Mouse (Mus musculus) forebrain, embryonic 13.5 days (tissue): ENCODE data around the gene Pard6b. TPM values are rescaled to one million over a fixed set of nuclear protein-coding genes. Genes with fewer than 3 reads are reported as not detected.
"Not testable (repeated sequence)": the region's sequence is repeated elsewhere in the genome, so short reads cannot be mapped to it uniquely, and the experiment has no call there.

Experiments
- ATAC-seq: fragments of 200-750 bp; cut with Nextera tagmentation; 2 replicates; pipeline ENCODE4 v1.8.0; 2017
- H3K27ac ChIP-seq: fragments of 300-500 bp; sonication (generic); 2 replicates; pipeline ENCODE4 v1.5.1; 2015; ENCODE audit warnings: inconsistent platforms, mild to moderate bottlenecking, moderate library complexity
- H3K27me3 ChIP-seq: fragments of 300-500 bp; sonication (generic); 2 replicates; pipeline ENCODE4 v1.6.1; 2015; ENCODE audit warnings: mild to moderate bottlenecking, inconsistent platforms
- H3K36me3 ChIP-seq: fragments of 300-500 bp; sonication (generic); 2 replicates; pipeline ENCODE4 v1.6.1; 2015; ENCODE audit warnings: mild to moderate bottlenecking, inconsistent platforms; ENCODE audit not compliant: poor library complexity, severe bottlenecking
- H3K4me1 ChIP-seq: fragments of 300-500 bp; sonication (generic); 2 replicates; pipeline ENCODE4 v1.6.1; 2015; ENCODE audit warnings: inconsistent platforms
- H3K4me2 ChIP-seq: fragments of 300-500 bp; sonication (generic); 2 replicates; pipeline ENCODE4 v1.6.1; 2015; ENCODE audit warnings: inconsistent platforms, mild to moderate bottlenecking, moderate library complexity
- H3K4me3 ChIP-seq: fragments of 300-500 bp; sonication (generic); 2 replicates; pipeline ENCODE4 v1.5.1; 2015; ENCODE audit warnings: mild to moderate bottlenecking, inconsistent platforms
- H3K9ac ChIP-seq: fragments of 300-500 bp; sonication (generic); 2 replicates; pipeline ENCODE4 v1.6.1; 2015; ENCODE audit warnings: mild to moderate bottlenecking, inconsistent platforms
- H3K9me3 ChIP-seq: fragments of 300-500 bp; sonication (generic); replicated peaks from 2 replicates; pipeline ENCODE4 v1.6.1; 2016; ENCODE audit warnings: inconsistent platforms
- WGBS: fragments of 180-500 bp; shearing (Covaris S2); methylation state at CpG from one replicate; pipeline ENCODE4 v1.1.7; 2015; 5-methylcytosine and 5-hydroxymethylcytosine counted together
- polyA plus RNA-seq: library from polyadenylated mRNA; unstranded; fragments of >200 nt; fragmentation: Nextera tagmentation; extraction: Ambion mirVana; gene quantifications from 2 replicates; pipeline ENCODE4 v1.2.1, GENCODE M21; 2015

Pard6b gene
- polyA plus RNA-seq, 1 experiment from 2014 or later, result 7.6 TPM

DNA sequence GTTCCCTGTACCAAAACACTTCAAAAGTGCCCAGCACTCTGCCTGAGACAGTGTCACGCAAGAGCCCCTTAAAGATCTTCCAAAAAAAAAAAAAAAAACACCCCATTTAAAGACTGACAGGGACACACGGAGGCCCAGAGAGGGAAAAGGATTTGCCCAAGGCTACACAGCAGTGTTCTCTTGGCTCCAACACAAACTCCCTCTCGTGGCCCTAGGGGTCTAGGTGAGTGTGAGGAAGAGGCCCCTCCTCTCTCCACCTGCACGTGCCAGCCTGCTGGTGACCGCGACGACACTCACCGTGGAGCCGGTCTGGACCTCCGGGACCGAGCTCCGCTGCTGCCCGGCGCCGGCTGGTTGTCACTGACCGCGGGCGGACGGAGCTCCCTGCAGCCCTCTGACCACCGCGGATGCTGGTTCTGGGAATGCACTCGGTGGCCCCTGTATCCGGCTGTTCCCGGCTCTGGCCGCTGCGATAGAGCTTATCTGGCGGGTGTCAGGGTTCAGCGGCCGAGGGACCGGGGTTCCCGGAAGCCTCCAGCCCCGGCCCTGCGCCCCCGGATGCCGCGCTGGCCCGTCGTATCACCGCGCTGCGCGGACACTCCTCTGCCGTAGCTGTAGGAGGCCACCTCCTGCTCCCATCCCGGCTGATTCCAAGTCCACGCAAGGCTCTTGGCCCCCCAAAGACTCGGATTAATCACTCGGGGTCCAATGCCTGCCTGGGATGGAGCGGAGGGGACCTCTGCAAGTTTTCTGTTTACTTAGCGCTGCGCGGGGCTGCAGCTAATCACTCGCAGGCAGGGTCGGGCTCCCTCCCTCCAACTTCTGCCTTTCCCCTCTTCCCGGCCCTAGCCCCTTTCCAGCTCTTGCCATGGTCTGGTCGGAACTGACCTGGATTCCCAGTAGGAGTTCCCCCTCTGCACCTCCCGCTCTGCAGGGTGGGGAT lies 30.5 kb upstream of the Pard6b start:
- Histone ChIP-seq H3K4me2 (peak overlapping the region; percentile 77), H3K36me3 (no peaks in the 10 kb centered on the region), H3K4me1 (peaks cover 25% of the 10 kb centered on the region), H3K27me3 (peaks cover 46% of the 10 kb centered on the region), H3K27ac (no peak overlapping the region), H3K9me3 (no peaks in the 10 kb centered on the region), H3K4me3 (peak overlapping the region; percentile 44), H3K9ac (peak overlapping the region; percentile 62)
- WGBS, result under 1% methylated on average over 56 of the region's 56 CpGs
- ATAC-seq, result no peak

- Histone ChIP-seq H3K27me3 (peaks cover 46% of the 10 kb centered on the region), H3K27ac (no peak overlapping the region), H3K4me1 (peaks cover 17% of the 10 kb centered on the region), H3K9me3 (no peaks in the 10 kb centered on the region), H3K4me2 (no peak overlapping the region), H3K9ac (no peak overlapping the region), H3K4me3 (no peak overlapping the region), H3K36me3 (no peaks in the 10 kb centered on the region)
- ATAC-seq, result no peak
- 94% methylated on average over 1 of the region's 1 CpGs for WGBS
Measured at GRCm38 (mm10) chr2:168052156-168052555, 28.6 kb upstream of the Pard6b start.

GRCm38 (mm10) chr2:168052689-168053088 lies 28.1 kb upstream of the Pard6b start:
- Histone ChIP-seq H3K9ac (no peak overlapping the region), H3K27me3 (peaks cover 44% of the 10 kb centered on the region)
- 21% methylated on average over 2 of the region's 2 CpGs for WGBS

GRCm38 (mm10) chr2:168054142-168054541 lies 26.7 kb upstream of the Pard6b start:
- Histone ChIP-seq H3K4me3 (no peak overlapping the region), H3K27me3 (peaks cover 38% of the 10 kb centered on the region), H3K9me3 (0 out of 2 replicates have a peak, but pooled peaks cover under 1% of the 10 kb centered on the region), H3K36me3 (no peaks in the 10 kb centered on the region), H3K9ac (no peak overlapping the region), H3K4me2 (no peak overlapping the region), H3K27ac (no peak overlapping the region), H3K4me1 (peaks cover 16% of the 10 kb centered on the region)
- no peak for ATAC-seq
- 90% methylated on average over 11 of the region's 11 CpGs for WGBS

More at GRCm38 (mm10) chr2:168052689-168053088, 28.1 kb upstream of the Pard6b start:
- Histone ChIP-seq H3K4me1 (peaks cover 17% of the 10 kb centered on the region), H3K4me3 (no peak overlapping the region), H3K9me3 (no peaks in the 10 kb centered on the region), H3K27ac (no peak overlapping the region), H3K36me3 (no peaks in the 10 kb centered on the region), H3K4me2 (no peak overlapping the region)
- ATAC-seq, result no peak

GRCm38 (mm10) chr2:168055910-168056665 lies 24.7 kb upstream of the Pard6b start:
- no peak for ATAC-seq
- H3K4me3 ChIP-seq, result no peak overlapping the region
- H3K27me3 ChIP-seq, result peaks cover 19% of the 10 kb centered on the region
- H3K36me3 ChIP-seq, result no peaks in the 10 kb centered on the region
- H3K4me2 ChIP-seq, result no peak overlapping the region
- no peak overlapping the region for H3K27ac ChIP-seq
- no peak overlapping the region for H3K9ac ChIP-seq
- WGBS, result 44% methylated on average over 14 of the region's 14 CpGs
- peaks cover 5% of the 10 kb centered on the region; the same call in 1 of the 2 replicates for H3K9me3 ChIP-seq
- no peaks in the 10 kb centered on the region for H3K4me1 ChIP-seq

- Histone ChIP-seq H3K4me2 (no peak overlapping the region), H3K9ac (no peak overlapping the region), H3K27ac (no peak overlapping the region), H3K36me3 (no peaks in the 10 kb centered on the region), H3K4me1 (no peaks in the 10 kb centered on the region), H3K27me3 (peaks cover 13% of the 10 kb centered on the region), H3K9me3 (peaks cover 5% of the 10 kb centered on the region; the same call in 1 of the 2 replicates), H3K4me3 (no peak overlapping the region)
- 68% methylated on average over 8 of the region's 8 CpGs for WGBS
- ATAC-seq, result no peak
Measured at GRCm38 (mm10) chr2:168056666-168056933, 24.2 kb upstream of the Pard6b start.

DNA sequence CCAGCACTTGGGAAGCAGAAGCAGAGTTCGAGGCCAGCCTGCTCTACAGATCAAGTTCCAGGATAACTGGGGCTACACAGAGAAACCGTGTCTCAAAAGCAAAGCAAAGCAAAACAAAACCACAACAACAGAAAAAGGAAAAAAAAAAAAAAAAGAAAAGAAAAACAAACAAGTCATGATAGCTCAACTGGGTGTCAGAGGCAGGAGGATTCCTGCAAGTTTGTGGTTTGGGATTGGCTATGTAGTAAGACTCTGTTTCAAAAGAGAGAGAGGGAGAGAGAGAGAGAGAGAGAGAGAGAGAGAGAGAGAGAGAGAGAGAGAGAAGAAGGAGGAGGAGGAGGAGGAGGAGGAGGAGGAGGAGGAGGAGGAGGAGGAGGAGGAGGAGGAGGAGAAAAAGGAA lies 22.9 kb upstream of the Pard6b start:
- not testable (repeated sequence) for H3K27me3 ChIP-seq, H3K4me2 ChIP-seq, H3K9ac ChIP-seq, H3K9me3 ChIP-seq, H3K4me3 ChIP-seq, H3K4me1 ChIP-seq, H3K27ac ChIP-seq, ATAC-seq, H3K36me3 ChIP-seq
- WGBS, result 73% methylated on average over 2 of the region's 2 CpGs

GRCm38 (mm10) chr2:168058488-168059199 lies 22.2 kb upstream of the Pard6b start:
- WGBS, result 22% methylated on average over 13 of the region's 13 CpGs
- Histone ChIP-seq H3K4me2 (no peak overlapping the region), H3K27ac (no peak overlapping the region), H3K4me1 (no peaks in the 10 kb centered on the region), H3K27me3 (no peaks in the 10 kb centered on the region), H3K36me3 (no peaks in the 10 kb centered on the region), H3K4me3 (no peak overlapping the region), H3K9me3 (peaks cover 5% of the 10 kb centered on the region; the same call in 1 of the 2 replicates), H3K9ac (no peak overlapping the region)
- no peak for ATAC-seq

DNA sequence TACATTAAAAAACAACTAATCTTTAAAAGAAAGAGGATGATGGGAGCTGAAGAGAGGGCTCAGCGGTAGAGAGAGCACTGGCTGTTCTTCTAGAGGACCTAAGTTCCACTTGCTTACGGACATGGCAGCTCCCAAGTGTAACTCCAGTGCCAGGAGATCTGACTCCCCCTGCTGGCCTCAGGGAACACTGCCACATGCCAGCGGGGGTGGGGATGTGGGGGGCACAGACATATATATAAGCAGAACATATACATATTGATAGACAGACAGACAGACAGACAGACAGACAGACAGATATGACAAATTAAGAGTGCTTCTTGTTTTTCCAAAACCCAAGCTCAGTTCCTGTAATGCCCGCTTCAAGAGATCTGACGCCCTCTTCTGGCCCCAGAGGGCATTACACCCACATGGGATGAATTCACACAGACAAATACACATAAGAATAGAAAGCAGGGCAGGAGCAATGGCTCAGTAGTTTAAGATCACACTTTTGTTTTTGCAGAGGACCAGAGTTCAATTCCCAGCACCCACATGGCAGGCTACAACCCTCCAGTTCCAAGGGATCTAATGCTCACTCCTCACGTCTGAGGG lies 21.5 kb upstream of the Pard6b start:
- H3K4me2 ChIP-seq, result no peak overlapping the region
- WGBS, result 75% methylated on average over 6 of the region's 6 CpGs
- no peaks in the 10 kb centered on the region for H3K36me3 ChIP-seq
- H3K9me3 ChIP-seq, result peaks cover 5% of the 10 kb centered on the region; the same call in 1 of the 2 replicates
- H3K4me3 ChIP-seq, result no peak overlapping the region
- H3K27me3 ChIP-seq, result no peaks in the 10 kb centered on the region
- ATAC-seq, result no peak
- H3K4me1 ChIP-seq, result no peaks in the 10 kb centered on the region
- no peak overlapping the region for H3K9ac ChIP-seq
- no peak overlapping the region for H3K27ac ChIP-seq

- Histone ChIP-seq H3K9me3 (peaks cover 5% of the 10 kb centered on the region; the same call in 1 of the 2 replicates), H3K4me3 (no peak overlapping the region), H3K36me3 (no peaks in the 10 kb centered on the region), H3K4me1 (no peaks in the 10 kb centered on the region), H3K4me2 (no peak overlapping the region), H3K9ac (no peak overlapping the region), H3K27me3 (no peaks in the 10 kb centered on the region), H3K27ac (no peak overlapping the region)
- ATAC-seq, result no peak
- 92% methylated on average over 12 of the region's 12 CpGs for WGBS
Measured at GRCm38 (mm10) chr2:168063712-168064111, 17.1 kb upstream of the Pard6b start.

DNA sequence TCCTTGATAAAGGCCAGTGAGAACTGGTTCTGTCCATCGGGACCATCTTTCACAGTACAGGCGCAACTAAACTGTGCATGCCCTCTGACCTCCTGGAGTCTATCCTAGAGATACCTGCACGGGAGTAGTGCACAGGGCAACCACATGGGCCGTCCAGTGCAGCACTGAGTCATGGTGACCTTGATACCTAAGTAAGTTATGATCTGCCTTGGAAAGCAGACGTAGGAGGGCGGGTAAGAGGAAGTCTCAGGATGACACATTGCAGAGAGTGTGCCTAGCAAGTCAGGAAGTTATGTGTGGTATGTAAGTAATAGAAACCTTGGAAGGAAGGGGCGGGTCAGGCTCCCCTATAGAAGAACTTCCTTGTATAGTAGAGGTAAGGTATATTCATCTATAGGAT lies 15.3 kb upstream of the Pard6b start:
- H3K27me3 ChIP-seq, result no peaks in the 10 kb centered on the region
- H3K4me1 ChIP-seq, result no peaks in the 10 kb centered on the region
- H3K4me3 ChIP-seq, result no peak overlapping the region
- ATAC-seq, result no peak
- H3K27ac ChIP-seq, result no peak overlapping the region
- WGBS, result 86% methylated on average over 7 of the region's 7 CpGs
- H3K9me3 ChIP-seq, result no peaks in the 10 kb centered on the region
- no peaks in the 10 kb centered on the region for H3K36me3 ChIP-seq
- no peak overlapping the region for H3K4me2 ChIP-seq
- H3K9ac ChIP-seq, result no peak overlapping the region
